Mouse (Mus musculus) cerebellum, adult 18-20 months (tissue): ENCODE measurements around the gene Lrp4.

Source experiments
- DNase-seq, 2 experiments: peaks; one replicate each; pipeline ENCODE4 v3.0.0; 2021

The Lrp4 gene

DNA sequence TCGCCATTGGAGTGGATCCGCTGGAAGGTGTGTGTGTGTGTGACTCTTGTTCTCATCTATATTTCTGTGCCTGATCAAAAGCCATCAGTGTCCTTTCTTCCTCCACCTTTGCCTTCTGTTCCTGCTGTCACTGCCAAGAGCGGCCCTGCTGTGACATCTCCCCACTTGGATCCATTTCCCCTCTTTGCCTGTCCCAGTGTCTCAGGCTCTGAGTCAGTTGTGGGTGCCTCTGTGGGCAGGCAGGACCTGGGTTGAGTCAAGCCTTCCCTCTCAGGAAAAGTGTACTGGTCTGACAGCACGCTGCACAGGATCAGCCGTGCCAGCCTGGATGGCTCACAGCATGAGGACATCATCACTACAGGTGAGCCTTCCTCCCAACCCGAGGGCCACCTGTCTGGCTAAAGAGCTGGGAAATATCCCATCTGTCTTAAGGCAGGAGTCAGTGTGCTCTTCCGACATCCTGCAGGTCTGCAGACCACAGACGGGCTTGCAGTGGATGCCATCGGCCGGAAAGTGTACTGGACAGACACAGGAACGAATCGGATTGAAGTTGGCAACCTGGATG, 34.8 kb downstream of the Lrp4 start:
- DNase-seq, result peak; percentile 87 to 91

DNA sequence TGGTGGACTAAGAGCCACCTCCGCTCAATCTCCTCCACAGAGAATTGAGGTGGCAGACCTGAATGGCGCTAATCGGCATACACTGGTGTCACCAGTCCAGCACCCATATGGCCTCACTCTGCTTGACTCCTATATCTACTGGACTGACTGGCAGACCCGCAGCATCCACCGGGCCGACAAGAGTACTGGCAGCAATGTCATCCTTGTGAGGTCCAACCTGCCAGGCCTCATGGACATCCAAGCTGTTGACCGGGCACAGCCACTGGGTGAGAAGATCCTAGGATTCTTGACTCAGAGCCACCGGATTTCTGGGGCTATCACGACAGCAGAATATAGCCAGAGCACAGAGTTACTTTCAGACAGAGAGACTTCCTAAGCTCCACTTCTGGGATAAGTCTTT, 36.7 kb downstream of the Lrp4 start:
- DNase-seq, result peak; percentile 79 to 85

DNA sequence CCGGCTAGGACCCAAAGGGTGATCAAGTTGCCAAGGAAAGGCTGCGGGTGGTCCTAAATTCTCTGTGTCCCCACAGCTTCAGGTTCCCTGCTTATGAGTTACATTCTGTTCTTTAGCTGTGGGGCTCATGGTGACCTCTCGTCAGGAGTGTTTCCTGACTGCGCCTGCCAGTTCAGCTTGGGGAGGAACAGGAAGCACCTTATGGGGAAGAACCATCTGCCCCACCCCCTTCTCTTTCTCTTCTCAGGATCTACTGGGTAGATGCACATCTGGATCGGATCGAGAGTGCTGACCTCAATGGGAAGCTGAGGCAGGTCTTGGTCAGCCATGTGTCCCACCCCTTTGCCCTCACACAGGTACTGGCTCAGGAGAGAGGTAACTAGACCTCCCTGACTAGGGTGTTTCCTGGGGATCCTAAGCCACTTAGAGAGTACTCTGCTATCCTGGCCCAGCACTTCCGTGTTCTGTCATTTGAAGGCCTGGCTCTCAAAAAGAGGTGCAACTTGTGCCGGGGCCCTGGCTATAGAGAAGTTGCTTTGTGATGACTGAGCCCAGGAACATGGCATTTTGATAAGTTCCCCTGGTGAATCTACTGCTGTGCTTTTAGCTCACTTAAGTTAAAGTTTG, 40.9 kb downstream of the Lrp4 start:
- DNase-seq, result no peak

DNA sequence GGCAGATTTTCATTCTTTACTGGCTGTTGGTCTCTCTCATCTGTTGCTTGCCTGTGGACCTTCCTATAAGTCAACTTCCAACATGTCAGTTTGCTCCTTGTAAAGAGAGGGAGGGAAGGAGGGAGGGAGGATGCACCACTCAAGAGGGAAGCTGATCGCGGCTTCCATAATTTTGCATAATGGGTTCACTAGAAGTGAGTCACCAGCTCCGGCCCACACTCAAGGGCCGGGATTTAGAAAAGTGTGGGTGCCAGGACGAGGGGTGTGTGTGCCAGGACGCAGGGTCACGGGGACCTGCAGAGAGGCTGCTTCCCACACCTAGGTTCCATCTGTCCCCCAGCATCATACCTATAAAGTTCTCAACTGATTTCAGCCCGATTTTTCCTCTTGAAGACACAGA, 50.8 kb downstream of the Lrp4 start:
- DNase-seq, result no peak

DNA sequence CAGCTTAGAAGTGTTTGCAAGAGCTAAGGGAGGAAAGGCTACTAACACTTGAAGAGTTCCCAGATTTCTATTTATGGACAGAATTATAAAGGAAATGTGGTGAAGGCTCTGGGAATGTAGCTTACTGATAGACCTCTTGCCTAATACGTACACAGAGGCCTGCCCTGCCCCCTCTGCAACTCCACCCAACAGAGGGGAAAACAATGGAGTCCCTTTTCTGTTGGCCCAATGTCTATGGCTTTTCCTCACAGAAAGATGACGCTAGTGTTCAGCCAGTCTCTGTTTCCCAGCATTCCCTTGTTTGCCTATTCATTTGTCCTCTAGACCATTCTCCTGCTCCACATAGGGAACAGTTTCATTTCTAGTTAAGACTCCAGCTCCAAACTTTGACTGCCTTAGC, 59.9 kb downstream of the Lrp4 start:
- DNase-seq, result no peak

DNA sequence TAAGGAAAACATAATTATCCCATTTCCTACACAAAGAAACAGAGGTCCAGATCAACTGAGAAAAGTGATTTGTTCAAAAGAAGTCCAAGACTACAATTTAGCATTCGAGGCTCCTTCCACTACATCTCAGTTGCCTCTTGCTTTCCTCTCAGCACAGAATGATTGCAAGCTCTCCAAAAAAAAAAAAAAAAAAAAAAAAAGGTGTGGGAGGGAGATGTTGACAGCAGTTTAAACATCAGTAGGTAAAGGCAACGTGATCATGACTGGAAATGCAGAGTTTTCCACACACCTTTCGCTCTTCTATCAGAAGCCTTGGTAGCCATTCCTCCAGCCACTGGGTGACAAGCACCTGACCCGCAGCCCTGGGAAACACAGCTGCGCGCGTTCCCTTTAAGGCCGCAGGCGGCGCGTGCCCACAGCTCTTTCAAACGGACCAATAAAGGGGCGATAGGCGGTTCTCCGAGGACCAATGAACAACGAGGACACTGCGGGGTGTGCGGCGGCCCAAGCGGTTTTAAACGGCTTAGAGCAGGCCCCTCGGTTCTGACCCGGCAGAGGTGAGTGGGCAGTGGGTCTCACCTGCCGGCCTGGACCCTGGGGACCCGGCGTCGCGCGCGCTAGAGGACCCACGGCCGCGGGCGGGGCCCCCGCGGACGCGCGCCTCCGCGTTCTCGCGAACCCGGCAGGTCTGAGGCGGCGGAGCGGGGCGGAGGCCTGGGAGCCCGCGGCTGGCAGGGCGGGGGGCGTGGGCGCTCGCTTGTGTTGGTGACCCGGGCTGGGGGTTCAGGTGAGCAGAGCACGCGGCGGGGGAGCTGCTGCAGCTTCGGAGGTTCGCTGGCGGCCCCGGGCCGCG, 69.2 kb downstream of the Lrp4 start, which contains the start of gene Ckap5:
TSS of gene Ckap5 (plus strand) at position 469 of the 853 bp plus-strand sequence.
- peak; percentile 93 to 95 for DNase-seq

DNA sequence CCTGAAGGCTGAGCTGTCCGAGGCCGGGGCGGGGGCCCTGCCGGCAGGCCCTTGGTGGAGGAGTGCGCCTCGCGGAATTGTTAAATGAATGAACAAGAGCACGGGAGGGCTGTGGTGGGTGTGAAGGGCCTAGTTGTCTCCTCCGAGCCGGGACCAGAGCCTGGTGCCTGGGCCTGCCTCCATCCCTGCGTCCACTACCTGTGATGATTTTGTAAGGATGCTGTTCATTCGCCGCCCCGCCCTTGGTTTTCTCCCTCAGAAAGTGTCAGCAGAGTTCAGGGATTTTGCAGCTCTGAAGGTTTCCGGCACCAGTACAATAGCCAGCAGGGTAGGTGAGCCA, 69.8 kb downstream of the Lrp4 start:
- peak; percentile 63 to 67 for DNase-seq

DNA sequence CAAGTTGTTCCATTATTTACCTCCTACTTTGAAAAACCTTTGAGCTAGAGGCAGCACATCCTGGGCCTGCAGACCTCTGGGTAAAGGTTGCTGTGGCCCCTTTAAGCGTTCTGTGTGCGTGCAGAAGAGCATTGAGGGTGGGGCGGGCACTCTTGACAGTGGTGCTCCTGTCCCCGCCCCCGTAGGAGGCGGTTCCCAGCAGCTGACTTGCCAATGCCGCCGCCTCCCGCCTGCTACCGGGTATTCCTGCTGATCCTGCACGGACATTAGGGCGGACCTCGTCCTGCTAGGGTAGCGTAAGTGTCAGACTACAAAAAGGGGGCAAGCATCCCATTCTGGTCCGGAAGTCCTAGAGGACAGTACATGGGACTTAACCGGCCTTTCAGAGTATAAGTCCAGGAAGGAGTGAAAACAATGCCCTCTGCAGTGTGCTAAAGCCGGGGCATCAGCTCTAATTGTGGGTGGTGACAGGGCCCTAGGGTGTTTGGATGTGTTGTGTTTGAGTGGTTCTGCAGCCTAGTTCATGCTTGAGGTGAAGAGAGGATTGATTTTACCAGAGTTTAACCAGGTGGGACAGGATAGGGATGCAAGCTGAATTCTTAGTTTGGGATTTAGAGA, 80.4 kb downstream of the Lrp4 start:
- DNase-seq, result peak; percentile 85 to 90
